24 mouse cellular contexts compared by ENCODE assay signal in genomic region chr13:35033571-35033970, GRCm38 (mm10). TPM values are rescaled to one million over a fixed set of nuclear protein-coding genes. Genes with fewer than 3 reads are reported as not detected.
DNase-seq lines count a peak whose midpoint lies in the region; ATAC-seq lines count a peak whose summit lies in the region.
"Had no signal": no experiment of that assay in that cellular context is flagged by ENCODE, and none has a peak within 500 bp of the region (broad histone marks: within the 10 kb centered on the region; RNA-seq: fewer than 3 reads in every experiment).

No protein-coding gene starts in this region.

- WGBS in liver, embryonic 11.5 days: 79% methylated on average over 4 of the region's 4 CpGs

- H3K27me3 ChIP-seq in liver, embryonic 11.5 days (replicated peaks; ENCODE audit: control insufficient read depth, insufficient read depth, low read length): no peaks in the 10 kb centered on the region
- H3K27me3 ChIP-seq: embryonic facial prominence, embryonic 13.5 days; forebrain, embryonic 12.5 days; forebrain, embryonic 15.5 days; heart, embryonic 13.5 days; hindbrain, embryonic 12.5 days; hindbrain, embryonic 15.5 days; Patski had no signal

- no peak overlapping the region for H3K9ac ChIP-seq in liver, embryonic 11.5 days (ENCODE audit: low read depth, low read length)
- H3K9ac ChIP-seq: embryonic facial prominence, embryonic 13.5 days; forebrain, embryonic 12.5 days; forebrain, embryonic 15.5 days; heart, embryonic 13.5 days; hindbrain, embryonic 12.5 days; hindbrain, embryonic 15.5 days had no signal

- no peak overlapping the region for H3K4me3 ChIP-seq in liver, embryonic 11.5 days (ENCODE audit: low read depth, low read length)
- H3K4me3 ChIP-seq: embryonic facial prominence, embryonic 13.5 days; erythroblast, embryonic 14.5 days; forebrain, embryonic 12.5 days; forebrain, embryonic 15.5 days; heart, adult 2 months; heart, embryonic 10.5 days; heart, embryonic 13.5 days; hindbrain, embryonic 12.5 days; hindbrain, embryonic 15.5 days had no signal

- no peaks in the 10 kb centered on the region for H3K36me3 ChIP-seq in liver, embryonic 11.5 days (ENCODE audit: control insufficient read depth, insufficient read depth, low read length)
- H3K36me3 ChIP-seq: embryonic facial prominence, embryonic 13.5 days; forebrain, embryonic 12.5 days; forebrain, embryonic 15.5 days; G1E; heart, embryonic 10.5 days; heart, embryonic 13.5 days; hindbrain, embryonic 12.5 days; hindbrain, embryonic 15.5 days had no signal

- no peak overlapping the region for H3K4me2 ChIP-seq in liver, embryonic 11.5 days
- H3K4me2 ChIP-seq: embryonic facial prominence, embryonic 13.5 days; forebrain, embryonic 12.5 days; forebrain, embryonic 15.5 days; heart, embryonic 13.5 days; hindbrain, embryonic 12.5 days; hindbrain, embryonic 15.5 days had no signal

- peak; percentile 15 for DNase-seq in liver, embryonic 11.5 days (ENCODE audit: low spot score)
- DNase-seq in liver: no peak
- DNase-seq in thymus, postnatal 0 days (ENCODE audit: low spot score): peak; percentile 17
- no peak for DNase-seq in thymus, postnatal 25 days
- peak; percentile 38 for DNase-seq in thymus, postnatal 4 days
- DNase-seq in urinary bladder, adult 18-20 months (ENCODE audit: low spot score in 2 of 2): no peak
- DNase-seq: adrenal gland, postnatal 10 days; adrenal gland, postnatal 36 days; cerebellum, adult 18-20 months; cerebellum, adult 9-10 months; cerebellum, postnatal 14 days; gastrocnemius, postnatal 25 days; heart, adult 2 months; heart, postnatal 14 days had no signal

- H3K9me3 ChIP-seq in liver, embryonic 11.5 days (ENCODE audit: control insufficient read depth, low read length): no peaks in the 10 kb centered on the region
- H3K9me3 ChIP-seq: embryonic facial prominence, embryonic 13.5 days; forebrain, embryonic 12.5 days; forebrain, embryonic 15.5 days; G1E; heart, embryonic 10.5 days; heart, embryonic 13.5 days; hindbrain, embryonic 12.5 days; hindbrain, embryonic 15.5 days had no signal

- no peaks in the 10 kb centered on the region for H3K4me1 ChIP-seq in liver, embryonic 11.5 days (replicated peaks; ENCODE audit: control insufficient read depth, insufficient read depth, low read length)
- H3K4me1 ChIP-seq: embryonic facial prominence, embryonic 13.5 days; forebrain, embryonic 12.5 days; forebrain, embryonic 15.5 days; heart, embryonic 10.5 days; heart, embryonic 13.5 days; hindbrain, embryonic 12.5 days; hindbrain, embryonic 15.5 days had no signal

- ATAC-seq in liver, embryonic 11.5 days (replicated peaks; ENCODE audit: low FRiP score): no peak
- ATAC-seq: forebrain, embryonic 15.5 days; Patski had no signal

- no peak overlapping the region for H3K27ac ChIP-seq in liver, embryonic 11.5 days (ENCODE audit: low read depth, low read length)
- H3K27ac ChIP-seq: embryonic facial prominence, embryonic 13.5 days; forebrain, embryonic 12.5 days; forebrain, embryonic 15.5 days; heart, adult 2 months; heart, embryonic 10.5 days; heart, embryonic 13.5 days; hindbrain, embryonic 12.5 days; hindbrain, embryonic 15.5 days had no signal

RNA-seq across cellular contexts. Expression of gene Eci2, which starts 6.7 kb away (rescaled TPM):
- polyA plus RNA-seq in liver, embryonic 11.5 days (2014; fragmentation: Nextera tagmentation; extraction: Ambion mirVana): 85.9 and 93.9 TPM in 2 replicates
- 146 and 165 TPM in 2 replicates for polyA plus RNA-seq in thymus, postnatal 0 days (2015; fragmentation: Nextera tagmentation; extraction: Ambion mirVana)

Comparison
In these comparisons a context has a peak if more than half of its experiments do, and no peak if none do; other contexts are left out.
1. DNase-seq: peak in liver, embryonic 11.5 days (single experiment), thymus, postnatal 0 days (single experiment) and thymus, postnatal 4 days (single experiment); none in liver (single experiment), thymus, postnatal 25 days (single experiment) and urinary bladder, adult 18-20 months (0 of 2).